Mouse (Mus musculus) heart, embryonic 12.5 days (tissue): ENCODE data around the gene Tgfbr3. TPM values are rescaled to one million over a fixed set of nuclear protein-coding genes. Genes with fewer than 3 reads are reported as not detected.

ENCODE experiments used
- ATAC-seq: fragments of 200-750 bp; cut with Nextera tagmentation; 2 replicates; pipeline ENCODE4 v1.8.0; 2017; ENCODE audit warnings: moderate TSS enrichment, moderate library complexity; ENCODE audit not compliant: insufficient number of reproducible peaks, low FRiP score
- H3K27ac ChIP-seq: fragments of 300-500 bp; sonication (generic); 2 replicates; pipeline ENCODE4 v1.5.1; 2016; ENCODE audit warnings: mild to moderate bottlenecking, moderate library complexity; ENCODE audit not compliant: poor library complexity, severe bottlenecking
- H3K27me3 ChIP-seq: fragments of 300-500 bp; sonication (generic); replicated peaks from 2 replicates; pipeline ENCODE4 v1.6.1; 2016; ENCODE audit warnings: mild to moderate bottlenecking, moderate library complexity
- H3K36me3 ChIP-seq: fragments of 300-500 bp; sonication (generic); 2 replicates; pipeline ENCODE4 v1.6.1; 2016; ENCODE audit warnings: mild to moderate bottlenecking, moderate library complexity
- H3K4me1 ChIP-seq: fragments of 300-500 bp; sonication (generic); replicated peaks from 2 replicates; pipeline ENCODE4 v1.6.1; 2016; ENCODE audit warnings: mild to moderate bottlenecking
- H3K4me2 ChIP-seq: fragments of 300-500 bp; sonication (generic); 2 replicates; pipeline ENCODE4 v1.6.1; 2016; ENCODE audit warnings: mild to moderate bottlenecking, moderate library complexity
- H3K4me3 ChIP-seq: fragments of 300-500 bp; sonication (generic); 2 replicates; pipeline ENCODE4 v1.5.1; 2016; ENCODE audit warnings: mild to moderate bottlenecking
- H3K9ac ChIP-seq: fragments of 300-500 bp; sonication (generic); 2 replicates; pipeline ENCODE4 v1.6.1; 2016; ENCODE audit warnings: mild to moderate bottlenecking, moderate library complexity
- H3K9me3 ChIP-seq: fragments of 300-500 bp; sonication (generic); replicated peaks from 2 replicates; pipeline ENCODE4 v1.6.1; 2016; ENCODE audit warnings: mild to moderate bottlenecking, moderate library complexity
- WGBS: fragments of 180-500 bp; shearing (Covaris S2); methylation state at CpG from one replicate; pipeline ENCODE4 v1.1.7; 2016; 5-methylcytosine and 5-hydroxymethylcytosine counted together
- polyA plus RNA-seq: library from polyadenylated mRNA; unstranded; fragments of >200 nt; fragmentation: Nextera tagmentation; extraction: Ambion mirVana; gene quantifications from 2 replicates; pipeline ENCODE4 v1.2.1, GENCODE M21; 2016

Tgfbr3 gene
- polyA plus RNA-seq, 1 experiment from 2014 or later = 38.1 TPM

- H3K27me3 ChIP-seq = no peaks in the 10 kb centered on the region
- no peak overlapping the region for H3K27ac ChIP-seq
- no peak overlapping the region for H3K4me2 ChIP-seq
- no peak overlapping the region for H3K4me3 ChIP-seq
- no peak overlapping the region for H3K9ac ChIP-seq
- no peak for ATAC-seq
- peaks cover 27% of the 10 kb centered on the region for H3K36me3 ChIP-seq
- no peaks in the 10 kb centered on the region for H3K9me3 ChIP-seq
- WGBS = 62% methylated on average over 9 of the region's 9 CpGs
- H3K4me1 ChIP-seq = peaks cover 29% of the 10 kb centered on the region
Measured at GRCm38 (mm10) chr5:107144263-107144843, 145.1 kb downstream of the Tgfbr3 start.

- no peak for ATAC-seq
- Histone ChIP-seq H3K4me1 (peaks cover 28% of the 10 kb centered on the region), H3K9me3 (no peaks in the 10 kb centered on the region), H3K27me3 (no peaks in the 10 kb centered on the region), H3K36me3 (peaks cover 36% of the 10 kb centered on the region), H3K9ac (no peak overlapping the region), H3K4me3 (no peak overlapping the region), H3K27ac (no peak overlapping the region), H3K4me2 (no peak overlapping the region)
- WGBS = 80% methylated on average over 5 of the region's 5 CpGs
Measured at GRCm38 (mm10) chr5:107143406-107143805, 146.0 kb downstream of the Tgfbr3 start.

- H3K36me3 ChIP-seq = peaks cover 39% of the 10 kb centered on the region
- WGBS = 73% methylated on average over 5 of the region's 5 CpGs
- H3K9ac ChIP-seq = no peak overlapping the region
- no peaks in the 10 kb centered on the region for H3K27me3 ChIP-seq
- no peak overlapping the region for H3K4me3 ChIP-seq
- no peak for ATAC-seq
- no peaks in the 10 kb centered on the region for H3K9me3 ChIP-seq
- H3K4me1 ChIP-seq = peaks cover 22% of the 10 kb centered on the region
- no peak overlapping the region for H3K27ac ChIP-seq
- no peak overlapping the region for H3K4me2 ChIP-seq
Measured at GRCm38 (mm10) chr5:107142791-107143190, 146.6 kb downstream of the Tgfbr3 start.

GRCm38 (mm10) chr5:107141375-107141774 lies 148.1 kb downstream of the Tgfbr3 start:
- Histone ChIP-seq H3K27me3 (no peaks in the 10 kb centered on the region), H3K4me2 (no peak overlapping the region), H3K4me3 (no peak overlapping the region), H3K27ac (no peak overlapping the region), H3K9ac (no peak overlapping the region), H3K36me3 (peaks cover 51% of the 10 kb centered on the region), H3K4me1 (peaks cover 20% of the 10 kb centered on the region), H3K9me3 (no peaks in the 10 kb centered on the region)
- no peak for ATAC-seq
- 73% methylated on average over 5 of the region's 5 CpGs for WGBS

DNA sequence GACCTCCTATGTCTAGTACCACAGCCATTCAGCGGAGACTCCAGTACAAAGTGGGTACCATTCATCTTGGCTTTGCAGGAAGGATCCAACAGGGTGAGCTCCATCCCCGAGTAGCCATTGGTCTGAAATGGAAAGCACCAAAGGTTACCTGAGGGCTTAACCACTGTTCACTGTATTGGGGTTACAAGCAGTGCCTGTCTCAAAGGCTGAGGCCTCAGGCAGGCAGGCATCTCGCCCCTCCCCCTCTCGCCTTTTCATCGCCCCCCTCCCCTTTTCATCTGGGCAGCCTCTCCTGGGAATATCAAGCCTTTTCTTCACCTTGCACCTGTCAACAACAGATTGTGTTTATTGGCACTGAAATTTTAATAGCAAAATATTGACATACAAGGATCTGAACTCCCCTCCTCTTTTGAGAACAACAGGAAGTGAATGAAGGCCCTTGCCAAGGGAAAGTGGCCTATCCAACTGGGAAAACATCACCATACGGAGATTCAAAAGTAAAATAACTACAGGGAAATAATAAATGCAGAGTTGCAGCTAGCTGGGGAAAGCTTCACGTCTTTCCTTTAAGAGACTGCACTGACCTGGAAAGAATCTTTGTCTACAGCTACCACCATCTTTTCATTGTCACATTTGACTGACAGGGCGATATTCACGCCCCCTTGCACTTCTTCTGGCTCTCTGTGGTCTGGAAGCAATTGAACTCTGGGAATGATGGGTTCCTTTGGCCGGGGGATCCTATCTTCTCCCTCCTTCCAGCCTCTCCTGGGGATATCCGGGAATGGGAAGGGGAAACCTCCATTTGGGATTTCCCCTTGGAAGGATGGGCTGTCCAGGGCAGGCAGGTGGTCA lies 149.4 kb downstream of the Tgfbr3 start:
- no peaks in the 10 kb centered on the region for H3K27me3 ChIP-seq
- no peak overlapping the region for H3K27ac ChIP-seq
- 79% methylated on average over 11 of the region's 11 CpGs for WGBS
- no peaks in the 10 kb centered on the region for H3K9me3 ChIP-seq
- no peak for ATAC-seq
- H3K4me2 ChIP-seq = no peak overlapping the region
- no peak overlapping the region for H3K9ac ChIP-seq
- H3K4me3 ChIP-seq = no peak overlapping the region
- peaks cover 56% of the 10 kb centered on the region for H3K36me3 ChIP-seq
- peaks cover 18% of the 10 kb centered on the region for H3K4me1 ChIP-seq

DNA sequence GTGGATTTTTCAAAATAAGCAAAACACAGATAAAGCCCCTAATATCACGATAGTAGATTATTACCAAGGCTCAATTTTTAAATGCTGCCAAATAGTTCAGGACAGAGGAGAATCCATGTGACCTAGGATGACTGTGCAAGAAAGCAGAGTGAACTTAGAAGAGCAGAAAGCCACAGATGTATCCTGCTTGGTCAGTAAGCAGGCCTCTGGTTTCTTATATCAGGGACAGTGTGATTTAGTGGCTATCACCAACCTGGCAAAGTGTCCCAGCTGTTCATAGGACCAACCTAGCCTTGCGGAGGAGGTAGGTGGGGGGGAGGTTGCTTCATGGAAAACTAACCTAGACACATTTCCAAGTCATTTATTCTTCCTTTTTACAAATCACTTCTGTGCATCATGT lies 156.1 kb downstream of the Tgfbr3 start:
- Histone ChIP-seq H3K27me3 (no peaks in the 10 kb centered on the region), H3K4me3 (no peak overlapping the region), H3K4me1 (peaks cover 42% of the 10 kb centered on the region), H3K9ac (no peak overlapping the region), H3K4me2 (no peak overlapping the region), H3K9me3 (no peaks in the 10 kb centered on the region), H3K36me3 (peaks cover 50% of the 10 kb centered on the region), H3K27ac (no peak overlapping the region)
- ATAC-seq = no peak
- WGBS = 87% methylated on average over 2 of the region's 2 CpGs

- Histone ChIP-seq H3K27me3 (no peaks in the 10 kb centered on the region), H3K27ac (no peak overlapping the region), H3K4me1 (peaks cover 46% of the 10 kb centered on the region), H3K9ac (no peak overlapping the region), H3K36me3 (peaks cover 47% of the 10 kb centered on the region), H3K4me2 (no peak overlapping the region), H3K4me3 (no peak overlapping the region), H3K9me3 (no peaks in the 10 kb centered on the region)
- 60% methylated on average over 8 of the region's 8 CpGs for WGBS
- ATAC-seq = no peak
Measured at GRCm38 (mm10) chr5:107132231-107132630, 157.2 kb downstream of the Tgfbr3 start.

- 26% methylated on average over 5 of the region's 5 CpGs for WGBS
- Histone ChIP-seq H3K27ac (peak overlapping the region; percentile 76), H3K9me3 (no peaks in the 10 kb centered on the region), H3K36me3 (peaks cover 33% of the 10 kb centered on the region), H3K4me3 (no peak overlapping the region), H3K9ac (no peak overlapping the region), H3K4me2 (0 out of 2 replicates have a peak overlapping the region, but pooled peaks have one; percentile 3), H3K27me3 (no peaks in the 10 kb centered on the region), H3K4me1 (peaks cover 61% of the 10 kb centered on the region)
- peak; percentile 75 for ATAC-seq
Measured at GRCm38 (mm10) chr5:107129304-107129703, 160.1 kb downstream of the Tgfbr3 start.

DNA sequence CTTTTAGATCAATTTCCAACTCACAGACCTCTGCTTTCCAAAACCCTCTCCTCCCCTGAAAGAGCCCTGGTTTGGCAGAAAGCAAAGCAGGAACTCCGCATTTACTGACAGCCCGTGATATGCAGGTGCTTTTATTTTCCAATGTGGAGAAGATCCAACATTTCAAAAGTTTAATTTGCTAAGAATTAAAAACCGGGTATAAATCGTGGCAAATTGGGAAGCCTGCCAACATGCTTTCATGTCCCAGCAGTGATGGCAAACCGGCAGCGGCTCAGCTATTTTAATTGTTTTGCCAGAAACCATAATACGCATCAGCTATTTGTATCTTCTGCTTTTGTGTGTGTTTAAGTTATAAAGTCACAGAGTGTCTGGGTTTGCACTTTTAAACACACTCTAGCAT lies 162.9 kb downstream of the Tgfbr3 start:
- no peak overlapping the region for H3K4me2 ChIP-seq
- ATAC-seq = no peak
- H3K9ac ChIP-seq = no peak overlapping the region
- peaks cover 59% of the 10 kb centered on the region for H3K4me1 ChIP-seq
- no peak overlapping the region for H3K27ac ChIP-seq
- no peaks in the 10 kb centered on the region for H3K9me3 ChIP-seq
- peaks cover 15% of the 10 kb centered on the region for H3K36me3 ChIP-seq
- no peaks in the 10 kb centered on the region for H3K27me3 ChIP-seq
- H3K4me3 ChIP-seq = no peak overlapping the region
- WGBS = 71% methylated on average over 7 of the region's 7 CpGs

GRCm38 (mm10) chr5:107125131-107125530 lies 164.3 kb downstream of the Tgfbr3 start:
- no peak for ATAC-seq
- H3K4me2 ChIP-seq = no peak overlapping the region
- no peak overlapping the region for H3K27ac ChIP-seq
- no peaks in the 10 kb centered on the region for H3K27me3 ChIP-seq
- H3K36me3 ChIP-seq = peaks cover 15% of the 10 kb centered on the region
- H3K4me1 ChIP-seq = peaks cover 56% of the 10 kb centered on the region
- no peak overlapping the region for H3K4me3 ChIP-seq
- no peaks in the 10 kb centered on the region for H3K9me3 ChIP-seq
- no peak overlapping the region for H3K9ac ChIP-seq
- WGBS = 72% methylated on average over 6 of the region's 6 CpGs

DNA sequence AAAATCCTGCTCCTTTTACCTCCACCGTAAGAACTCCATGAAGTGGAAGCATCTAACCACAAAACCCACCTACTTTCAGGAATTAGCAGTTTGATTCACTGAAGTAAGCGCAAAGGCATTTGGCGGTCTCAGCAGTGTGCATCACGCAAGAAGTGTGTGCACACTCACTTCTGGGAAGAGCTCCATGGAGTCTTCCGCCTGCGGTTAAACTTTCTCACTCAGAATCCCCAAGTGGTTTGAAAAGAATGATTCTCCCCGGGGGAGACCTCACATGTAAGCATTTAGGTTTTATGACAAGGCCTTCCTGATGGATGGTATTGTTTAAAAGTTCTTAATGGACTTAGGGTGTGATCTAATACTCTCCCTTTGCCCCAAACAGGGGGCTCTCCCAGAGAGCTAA lies 164.9 kb downstream of the Tgfbr3 start:
- Histone ChIP-seq H3K4me3 (no peak overlapping the region), H3K4me2 (no peak overlapping the region), H3K27ac (no peak overlapping the region), H3K9ac (no peak overlapping the region), H3K27me3 (no peaks in the 10 kb centered on the region), H3K9me3 (no peaks in the 10 kb centered on the region), H3K4me1 (peaks cover 56% of the 10 kb centered on the region), H3K36me3 (peaks cover 11% of the 10 kb centered on the region)
- WGBS = 91% methylated on average over 7 of the region's 7 CpGs
- ATAC-seq = no peak
